Mouse (Mus musculus) thymus, postnatal 14 days (tissue): Measurements from ENCODE around the gene Acrbp.

Experiments
- DNase-seq: peaks from one replicate; pipeline ENCODE4 v3.0.0; 2021

The Acrbp gene

DNA sequence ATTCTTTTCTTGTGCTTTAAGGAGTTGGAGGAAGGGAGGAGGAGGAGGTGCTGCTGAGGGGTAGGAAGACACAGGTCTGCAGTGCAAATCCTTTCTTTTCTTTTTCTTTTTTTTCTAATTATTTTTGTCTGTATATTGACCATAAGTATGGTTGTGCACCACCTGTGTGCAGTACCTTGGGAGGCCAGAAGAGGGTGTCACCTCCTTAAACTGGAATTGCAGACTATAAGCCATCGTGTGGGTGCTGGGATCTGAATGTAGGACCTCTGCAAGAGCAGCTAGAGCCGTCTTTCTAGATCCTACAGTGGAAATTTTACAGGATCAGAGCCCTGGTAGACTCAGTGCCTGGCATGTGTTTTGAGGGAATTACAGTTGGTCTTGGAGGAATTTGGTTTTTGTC, 58.2 kb downstream of the Acrbp start:
- no peak for DNase-seq

GRCm38 (mm10) chr6:125109371-125109770, 59.9 kb downstream of the Acrbp start:
- no peak for DNase-seq

DNA sequence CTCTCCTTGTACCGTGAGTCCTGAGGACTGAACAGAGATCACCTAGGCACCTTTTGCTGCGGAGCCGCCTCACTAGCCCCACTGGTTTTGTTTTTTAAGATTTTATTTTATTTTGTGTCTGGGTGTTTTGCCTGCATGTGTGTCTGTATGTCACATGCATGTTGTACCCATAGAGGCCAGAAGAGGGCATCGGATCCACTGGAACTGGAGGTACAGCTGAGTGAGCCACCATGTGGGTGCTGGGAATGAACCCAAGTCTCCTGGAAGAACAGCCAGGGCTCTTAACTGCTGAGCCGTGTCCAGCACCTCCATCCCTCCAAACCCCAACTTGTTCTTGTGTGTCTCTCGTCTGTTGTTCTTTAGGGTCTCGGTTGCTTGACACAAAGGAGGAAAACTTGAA, 61.4 kb downstream of the Acrbp start:
- DNase-seq, result peak; percentile 65

GRCm38 (mm10) chr6:125112553-125112952, 63.1 kb downstream of the Acrbp start:
- no peak for DNase-seq
